Mouse (Mus musculus) C2C12 (cell line): ENCODE measurements around the gene Dek.

Experiments
- CEBPB ChIP-seq: IDR thresholded peaks from one replicate; pipeline ENCODE4 v1.6.1; 2011; ENCODE audit warnings: low read depth, mild to moderate bottlenecking, control low read depth, moderate library complexity
- CTCF ChIP-seq: IDR thresholded peaks from one replicate; pipeline ENCODE4 v1.5.1; 2011; ENCODE audit not compliant: control insufficient read depth, insufficient read depth, insufficient read length
- FOSL1 ChIP-seq: IDR thresholded peaks from one replicate; pipeline ENCODE4 v1.8.0; 2011; ENCODE audit warnings: mild to moderate bottlenecking, low read length; ENCODE audit not compliant: poor library complexity, insufficient read depth, severe bottlenecking
- MAX ChIP-seq: IDR thresholded peaks from one replicate; pipeline ENCODE4 v1.6.1; 2011; ENCODE audit warnings: mild to moderate bottlenecking, control low read depth
- MYOD1 ChIP-seq: IDR thresholded peaks from one replicate; pipeline ENCODE4 v1.6.1; 2011; ENCODE audit warnings: low read depth; ENCODE audit not compliant: control insufficient read depth, insufficient read length
- MYOG ChIP-seq: IDR thresholded peaks from one replicate; pipeline ENCODE4 v1.6.1; 2011; ENCODE audit not compliant: control insufficient read depth, insufficient read length; ENCODE audit errors: extremely low read depth
- USF1 ChIP-seq: IDR thresholded peaks from one replicate; pipeline ENCODE4 v1.6.1; 2011; ENCODE audit warnings: low read depth, mild to moderate bottlenecking, control low read depth, moderate library complexity

DNA sequence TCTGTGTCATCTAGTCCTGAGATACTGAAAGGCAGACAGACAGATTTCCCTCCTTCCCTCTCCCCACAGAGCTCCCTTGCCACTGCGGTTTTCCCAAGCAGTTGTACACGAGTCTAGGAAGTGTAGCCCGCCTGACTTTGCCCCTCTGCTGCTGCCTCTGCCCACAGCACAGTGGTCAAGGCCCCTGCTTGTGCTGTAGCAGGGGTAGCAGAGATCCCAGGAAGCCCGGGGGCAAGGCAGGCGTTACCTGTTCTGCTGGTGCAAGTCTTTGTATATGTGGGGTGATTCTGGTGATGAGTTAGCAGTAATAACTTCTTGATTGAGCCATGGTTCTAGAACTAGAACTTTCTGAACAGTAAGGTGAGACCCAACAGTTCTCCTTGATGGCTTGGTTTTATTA lies 29.8 kb downstream of the Dek start:
- TF ChIP-seq CTCF (no peak), CEBPB (no peak), MYOD1 (no peak), MAX (no peak), USF1 (no peak), MYOG (no peak), FOSL1 (no peak)
